Mouse (Mus musculus) bone marrow, adult 2 months (tissue): ENCODE results near the gene Tbce.

ENCODE experiments used
- CTCF ChIP-seq: fragments of 200-500 bp; IDR thresholded peaks from 2 replicates; pipeline ENCODE4 v1.5.1; 2011; ENCODE audit warnings: low read length, control low read depth; ENCODE audit not compliant: control insufficient read depth, insufficient read depth
- POLR2A ChIP-seq: fragments of 200-500 bp; IDR thresholded peaks from 2 replicates; pipeline ENCODE4 v1.6.1; 2011; ENCODE audit warnings: low read depth, mild to moderate bottlenecking, control low read depth, low read length, borderline replicate concordance; ENCODE audit not compliant: control insufficient read depth

DNA sequence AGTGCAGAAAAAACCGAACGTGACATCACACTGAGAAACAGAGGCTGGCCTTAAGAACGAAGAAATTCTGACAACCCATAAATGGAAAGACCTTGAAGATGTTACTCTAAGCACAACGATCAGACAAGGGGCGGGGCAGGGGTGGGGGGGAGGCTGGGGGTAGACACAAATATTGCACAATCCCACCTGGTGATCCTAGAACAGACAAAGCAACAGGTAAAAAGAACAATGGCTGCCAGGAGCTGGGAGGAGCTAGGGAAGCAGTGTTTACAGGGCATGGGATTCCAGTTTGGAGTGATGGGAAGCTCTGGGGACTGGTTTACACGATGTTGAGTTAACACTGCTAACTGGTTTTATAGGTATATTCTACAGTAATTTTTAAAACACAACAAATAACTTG lies 23.8 kb downstream of the Tbce start:
- no peak for TF ChIP-seq POLR2A
- no peak for TF ChIP-seq CTCF
